Mouse (Mus musculus): ENCODE measurements around the gene Gm20425. TPM values are rescaled to one million over a fixed set of nuclear protein-coding genes. Genes with fewer than 3 reads are reported as not detected.

The Gm20425 gene
- polyA plus RNA-seq, 1 experiment, result not detected

- Histone ChIP-seq H3K4me1 (ENCODE audit: control insufficient read depth, insufficient read depth, low read length) (no peaks in the 10 kb centered on the region; the same call in 1 of the 2 replicates), H3K4me3 (replicated peaks; ENCODE audit: control insufficient read depth, low read depth, low read length) (no peak overlapping the region), H3K27ac (ENCODE audit: control insufficient read depth, insufficient read depth, low read depth, low read length, poor library complexity) (no peak overlapping the region)
- 60% methylated on average over 8 of the region's 8 CpGs for WGBS
- no peak for TF ChIP-seq CTCF (IDR thresholded peaks at IDR 0.05; ENCODE audit: control insufficient read depth, insufficient read depth, low read length)
- TF ChIP-seq POLR2A (IDR thresholded peaks at IDR 0.05; ENCODE audit: borderline replicate concordance, control insufficient read depth, low read depth, low read length), result no peak
Observed at GRCm38 (mm10) chr9:103246526-103247168, 16.5 kb upstream of the Gm20425 start.

GRCm38 (mm10) chr9:103243640-103244039, 13.5 kb upstream of the Gm20425 start:
- 90% methylated on average over 4 of the region's 4 CpGs for WGBS
- Histone ChIP-seq H3K4me1 (ENCODE audit: control insufficient read depth, insufficient read depth, low read length) (no peaks in the 10 kb centered on the region; the same call in 1 of the 2 replicates), H3K27ac (ENCODE audit: control insufficient read depth, insufficient read depth, low read depth, low read length, poor library complexity) (no peak overlapping the region), H3K4me3 (replicated peaks; ENCODE audit: control insufficient read depth, low read depth, low read length) (no peak overlapping the region)
- TF ChIP-seq CTCF (IDR thresholded peaks at IDR 0.05; ENCODE audit: control insufficient read depth, insufficient read depth, low read length) (no peak), POLR2A (IDR thresholded peaks at IDR 0.05; ENCODE audit: borderline replicate concordance, control insufficient read depth, low read depth, low read length) (no peak)

- no peaks in the 10 kb centered on the region; the same call in 1 of the 2 replicates for H3K4me1 ChIP-seq (ENCODE audit: control insufficient read depth, insufficient read depth, low read length)
- H3K27ac ChIP-seq (ENCODE audit: control insufficient read depth, insufficient read depth, low read depth, low read length, poor library complexity), result no peak overlapping the region
- no peak overlapping the region for H3K4me3 ChIP-seq (replicated peaks; ENCODE audit: control insufficient read depth, low read depth, low read length)
- 77% methylated on average over 2 of the region's 2 CpGs for WGBS
- TF ChIP-seq CTCF (IDR thresholded peaks at IDR 0.05; ENCODE audit: control insufficient read depth, insufficient read depth, low read length) (no peak), POLR2A (IDR thresholded peaks at IDR 0.05; ENCODE audit: borderline replicate concordance, control insufficient read depth, low read depth, low read length) (no peak)
Observed at GRCm38 (mm10) chr9:103241206-103241605, 11.1 kb upstream of the Gm20425 start.

GRCm38 (mm10) chr9:103239471-103239870, 9.4 kb upstream of the Gm20425 start:
- TF ChIP-seq CTCF (IDR thresholded peaks at IDR 0.05; ENCODE audit: control insufficient read depth, insufficient read depth, low read length) (no peak), POLR2A (IDR thresholded peaks at IDR 0.05; ENCODE audit: borderline replicate concordance, control insufficient read depth, low read depth, low read length) (no peak)
- Histone ChIP-seq H3K4me3 (replicated peaks; ENCODE audit: control insufficient read depth, low read depth, low read length) (no peak overlapping the region), H3K27ac (ENCODE audit: control insufficient read depth, insufficient read depth, low read depth, low read length, poor library complexity) (no peak overlapping the region), H3K4me1 (ENCODE audit: control insufficient read depth, insufficient read depth, low read length) (no peaks in the 10 kb centered on the region; the same call in 1 of the 2 replicates)
- 84% methylated on average over 6 of the region's 6 CpGs for WGBS

GRCm38 (mm10) chr9:103234565-103235165, 4.6 kb upstream of the Gm20425 start:
- Histone ChIP-seq H3K4me3 (replicated peaks; ENCODE audit: control insufficient read depth, low read depth, low read length) (no peak overlapping the region), H3K27ac (ENCODE audit: control insufficient read depth, insufficient read depth, low read depth, low read length, poor library complexity) (no peak overlapping the region)
- WGBS, result 50% methylated on average over 7 of the region's 7 CpGs

GRCm38 (mm10) chr9:103234059-103234458, 4.0 kb upstream of the Gm20425 start:
- 0 out of 2 replicates have a peak overlapping the region, but pooled peaks have one; percentile 14 for H3K27ac ChIP-seq (ENCODE audit: control insufficient read depth, insufficient read depth, low read depth, low read length, poor library complexity)
- H3K4me1 ChIP-seq (ENCODE audit: control insufficient read depth, insufficient read depth, low read length), result no peaks in the 10 kb centered on the region; the same call in 1 of the 2 replicates
- WGBS, result 30% methylated on average over 7 of the region's 7 CpGs
- TF ChIP-seq CTCF (IDR thresholded peaks at IDR 0.05; ENCODE audit: control insufficient read depth, insufficient read depth, low read length) (no peak), POLR2A (IDR thresholded peaks at IDR 0.05; ENCODE audit: borderline replicate concordance, control insufficient read depth, low read depth, low read length) (no peak)
- H3K4me3 ChIP-seq (replicated peaks; ENCODE audit: control insufficient read depth, low read depth, low read length), result no peak overlapping the region

More at GRCm38 (mm10) chr9:103234565-103235165, 4.6 kb upstream of the Gm20425 start:
- no peaks in the 10 kb centered on the region; the same call in 1 of the 2 replicates for H3K4me1 ChIP-seq (ENCODE audit: control insufficient read depth, insufficient read depth, low read length)
- no peak for TF ChIP-seq POLR2A (IDR thresholded peaks at IDR 0.05; ENCODE audit: borderline replicate concordance, control insufficient read depth, low read depth, low read length)
- TF ChIP-seq CTCF (IDR thresholded peaks at IDR 0.05; ENCODE audit: control insufficient read depth, insufficient read depth, low read length), result no peak

- Histone ChIP-seq H3K4me3 (replicated peaks; ENCODE audit: control insufficient read depth, low read depth, low read length) (no peak overlapping the region), H3K27ac (ENCODE audit: control insufficient read depth, insufficient read depth, low read depth, low read length, poor library complexity) (no peak overlapping the region), H3K4me1 (ENCODE audit: control insufficient read depth, insufficient read depth, low read length) (no peaks in the 10 kb centered on the region; the same call in 1 of the 2 replicates)
- 44% methylated on average over 7 of the region's 7 CpGs for WGBS
- no peak for TF ChIP-seq CTCF (IDR thresholded peaks at IDR 0.05; ENCODE audit: control insufficient read depth, insufficient read depth, low read length)
- no peak for TF ChIP-seq POLR2A (IDR thresholded peaks at IDR 0.05; ENCODE audit: borderline replicate concordance, control insufficient read depth, low read depth, low read length)
Observed at GRCm38 (mm10) chr9:103233006-103233395, 2.9 kb upstream of the Gm20425 start.

GRCm38 (mm10) chr9:103232232-103233005, 2.3 kb upstream of the Gm20425 start:
- H3K4me1 ChIP-seq (ENCODE audit: control insufficient read depth, insufficient read depth, low read length), result no peaks in the 10 kb centered on the region; the same call in 1 of the 2 replicates
- no peak overlapping the region for H3K4me3 ChIP-seq (replicated peaks; ENCODE audit: control insufficient read depth, low read depth, low read length)
- WGBS, result 68% methylated on average over 7 of the region's 7 CpGs
- H3K27ac ChIP-seq (ENCODE audit: control insufficient read depth, insufficient read depth, low read depth, low read length, poor library complexity), result no peak overlapping the region
- no peak for TF ChIP-seq POLR2A (IDR thresholded peaks at IDR 0.05; ENCODE audit: borderline replicate concordance, control insufficient read depth, low read depth, low read length)
- no peak for TF ChIP-seq CTCF (IDR thresholded peaks at IDR 0.05; ENCODE audit: control insufficient read depth, insufficient read depth, low read length)

Measured in bone marrow, adult 2 months (tissue).